Comparison of ENCODE assay signal across 1 mouse cellular context in genomic region chr2:177806170-177806569, GRCm38 (mm10). TPM values are rescaled to one million over a fixed set of nuclear protein-coding genes. Genes with fewer than 3 reads are reported as not detected.
"Had no signal": no experiment of that assay in that cellular context is flagged by ENCODE, and none has a peak within 500 bp of the region (broad histone marks: within the 10 kb centered on the region; RNA-seq: fewer than 3 reads in every experiment).

No protein-coding gene starts in this region.

RNA-seq across cellular contexts. Expression of gene Gm14322, which starts 47.1 kb away (rescaled TPM):
- total RNA-seq: hematopoietic stem cell, adult 5-6 weeks had no signal
